16 mouse cellular contexts compared by ENCODE assay signal in the genomic region with DNA sequence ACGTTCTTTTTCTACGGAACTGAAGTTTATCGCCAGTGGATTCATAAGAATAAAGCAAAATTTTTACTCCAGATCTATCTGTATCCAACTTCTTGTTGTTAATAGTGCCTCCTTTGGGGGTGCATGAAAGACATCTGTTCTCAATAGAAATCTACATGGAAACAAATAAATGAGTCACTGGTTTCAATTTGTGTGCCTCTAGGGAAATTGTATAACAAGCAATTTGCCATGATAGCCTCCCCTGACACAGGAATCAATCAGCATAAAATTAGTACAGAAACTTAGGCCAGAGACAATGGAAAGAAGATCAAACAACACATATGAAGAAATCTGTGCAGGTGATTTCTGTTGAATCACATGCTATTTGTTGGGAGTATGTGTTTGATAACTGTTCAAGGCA.
A peak's percentile ranks its signal among the peaks of the same experiment; 100 is the strongest.
DNase-seq lines count a peak whose midpoint lies in the region; TF ChIP-seq lines count a peak whose summit lies in the region.
"Had no signal": no experiment of that assay in that cellular context is flagged by ENCODE, and none has a peak within 500 bp of the region (broad histone marks: within the 10 kb centered on the region; RNA-seq: fewer than 3 reads in every experiment).

No protein-coding gene starts in this region.

- TF ChIP-seq CTCF in brain, embryonic 14.5 days (IDR thresholded peaks at IDR 0.05; ENCODE audit: borderline replicate concordance, extremely low read depth, insufficient read depth, insufficient read length): no peak

- TF ChIP-seq POLR2A in brain, embryonic 14.5 days (IDR thresholded peaks at IDR 0.05; ENCODE audit: borderline replicate concordance, extremely low read depth, insufficient read depth, insufficient read length, poor library complexity, severe bottlenecking): no peak

- peak; percentile 4 for DNase-seq in embryo, embryonic 11 days
- DNase-seq in embryo, embryonic 10.5 days (ENCODE audit: low spot score): no peak
- peak; percentile 6 for DNase-seq in layer of hippocampus, adult 9-10 months (ENCODE audit: low spot score)
- no peak for DNase-seq in layer of hippocampus, postnatal 10 days (ENCODE audit: low spot score in 2 of 2)
- peak; percentile 9 for DNase-seq in brain, embryonic 14.5 days (ENCODE audit: low read depth)
- peak; percentile 10 for DNase-seq in hindlimb bud, embryonic 11.5 days (ENCODE audit: extremely low spot score, low read depth, low spot score)
- no peak for DNase-seq in urinary bladder, postnatal 14 days (ENCODE audit: low spot score)
- DNase-seq: adrenal gland, adult 8-10 months; adrenal gland, postnatal 14 days; adrenal gland, postnatal 36 days; B cell, adult 2 months; cerebellum, adult 11 months; cerebellum, adult 2 months; cerebellum, adult 9-10 months; cerebellum, postnatal 10 days; cerebellum, postnatal 25 days had no signal

Comparison
In these comparisons a context has a peak if more than half of its experiments do, and no peak if none do; other contexts are left out.
1. DNase-seq: peak in embryo, embryonic 11 days (single experiment), layer of hippocampus, adult 9-10 months (single experiment), brain, embryonic 14.5 days (single experiment) and hindlimb bud, embryonic 11.5 days (single experiment); none in embryo, embryonic 10.5 days (single experiment), layer of hippocampus, postnatal 10 days (0 of 2) and urinary bladder, postnatal 14 days (single experiment).